Mouse (Mus musculus): ENCODE measurements around the gene Cacna1c.

GRCm38 (mm10) chr6:118810834-118811233 lies 385.4 kb downstream of the Cacna1c start:
- no peak for TF ChIP-seq CTCF (conservative IDR thresholded peaks at IDR 0.05; ENCODE audit: low read length)
- TF ChIP-seq POU5F1 (IDR thresholded peaks at IDR 0.05; ENCODE audit: borderline replicate concordance, low read length), result no peak
- TF ChIP-seq NANOG (IDR thresholded peaks at IDR 0.05; ENCODE audit: borderline replicate concordance, low read length), result no peak
